Mouse (Mus musculus): ENCODE measurements around the gene Numa1. TPM values are rescaled to one million over a fixed set of nuclear protein-coding genes. Genes with fewer than 3 reads are reported as not detected.
"Not testable (repeated sequence)": the region's sequence is repeated elsewhere in the genome, so short reads cannot be mapped to it uniquely, and the experiment has no call there.

The Numa1 gene
- total RNA-seq, 2 experiments from 2014 or later, result 83.3 to 89.6 TPM

DNA sequence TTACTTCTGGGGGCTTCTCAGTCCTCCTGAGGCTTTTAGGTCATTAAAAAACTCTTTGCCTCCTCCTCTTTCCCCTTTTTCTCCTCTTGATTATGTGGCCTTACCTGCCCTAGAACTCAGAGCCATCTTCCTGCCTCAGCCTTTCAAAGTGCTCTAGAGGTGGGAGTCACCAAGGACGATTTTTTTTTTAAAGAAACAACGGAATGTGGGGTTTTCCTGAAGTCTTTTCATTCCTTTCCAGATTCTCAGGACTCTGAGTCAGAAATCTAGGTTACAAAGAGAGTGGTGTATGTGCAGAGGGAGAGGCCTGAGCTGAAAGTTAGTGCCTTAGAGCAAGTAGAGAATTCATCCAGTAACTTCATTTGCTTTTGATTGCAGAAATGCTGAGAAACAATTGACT is 37.8 kb downstream of the Numa1 start:
- no peak for DNase-seq
- intact Hi-C loops (cut with DNase I), result no loop called here

- no peak for DNase-seq
- intact Hi-C loops (cut with DNase I), result no loop called here
Observed at GRCm38 (mm10) chr7:101973730-101974129, 39.8 kb downstream of the Numa1 start.

- intact Hi-C loops (cut with DNase I), result no loop called here
- DNase-seq, result peak; percentile 39
Observed at GRCm38 (mm10) chr7:101974505-101974904, 40.6 kb downstream of the Numa1 start.

GRCm38 (mm10) chr7:101982735-101983134 is 48.8 kb downstream of the Numa1 start:
- DNase-seq, result no peak
- intact Hi-C loops (cut with DNase I), result no loop called here

GRCm38 (mm10) chr7:101985081-101985480 is 51.2 kb downstream of the Numa1 start:
- intact Hi-C loops (cut with DNase I), result no loop called here
- DNase-seq, result no peak

GRCm38 (mm10) chr7:101994241-101994640 is 60.3 kb downstream of the Numa1 start:
- no peak for DNase-seq
- intact Hi-C loops (cut with DNase I), result loop anchor here (10.0 kb wide), 1 partner anchor 339 kb away; no protein-coding TSS in a partner anchor

GRCm38 (mm10) chr7:101998194-101998927 is 64.5 kb downstream of the Numa1 start:
- intact Hi-C loops (cut with DNase I), result loop anchor here (10.0 kb wide), 1 partner anchor 344 kb away; no protein-coding TSS in a partner anchor
- peak; percentile 93 for DNase-seq

GRCm38 (mm10) chr7:101999461-102000151 is 65.7 kb downstream of the Numa1 start:
- intact Hi-C loops (cut with DNase I), result loop anchor here (10.0 kb wide), 1 partner anchor 345 kb away; no protein-coding TSS in a partner anchor
- DNase-seq, result peak; percentile 60

- DNase-seq, result no peak
- intact Hi-C loops (cut with DNase I), result no loop called here
Observed at GRCm38 (mm10) chr7:102000296-102000695, 66.4 kb downstream of the Numa1 start.

DNA sequence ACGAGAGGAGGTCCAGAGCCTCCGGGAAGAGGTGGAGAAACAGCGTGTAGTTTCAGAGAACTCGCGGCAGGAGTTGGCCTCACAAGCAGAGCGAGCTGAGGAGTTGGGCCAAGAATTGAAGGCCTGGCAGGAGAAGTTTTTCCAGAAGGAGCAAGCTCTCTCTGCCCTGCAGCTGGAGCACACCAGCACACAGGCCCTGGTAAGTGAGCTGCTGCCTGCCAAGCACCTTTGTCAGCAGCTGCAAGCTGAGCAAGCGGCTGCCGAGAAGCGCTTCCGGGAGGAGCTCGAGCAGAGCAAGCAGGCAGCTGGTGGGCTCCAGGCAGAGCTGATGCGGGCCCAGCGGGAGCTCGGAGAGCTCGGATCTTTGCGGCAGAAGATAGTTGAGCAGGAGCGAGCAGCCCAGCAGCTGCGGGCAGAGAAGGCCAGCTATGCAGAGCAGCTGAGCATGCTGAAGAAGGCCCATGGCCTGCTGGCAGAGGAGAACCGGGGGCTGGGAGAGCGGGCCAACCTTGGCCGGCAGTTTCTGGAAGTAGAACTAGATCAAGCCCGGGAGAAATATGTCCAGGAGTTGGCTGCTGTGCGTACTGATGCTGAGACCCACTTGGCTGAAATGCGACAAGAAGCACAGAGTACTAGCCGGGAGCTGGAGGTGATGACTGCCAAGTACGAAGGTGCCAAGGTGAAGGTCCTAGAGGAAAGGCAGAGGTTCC is 67.2 kb downstream of the Numa1 start:
- intact Hi-C loops (cut with DNase I), result no loop called here
- peak; percentile 82 for DNase-seq

GRCm38 (mm10) chr7:102006520-102006919 is 72.6 kb downstream of the Numa1 start:
- no peak for DNase-seq
- intact Hi-C loops (cut with DNase I), result no loop called here

- intact Hi-C loops (cut with DNase I), result no loop called here
- DNase-seq, result no peak
Observed at GRCm38 (mm10) chr7:102011855-102012254, 77.9 kb downstream of the Numa1 start.

GRCm38 (mm10) chr7:102013416-102013815 is 79.5 kb downstream of the Numa1 start:
- no peak for DNase-seq
- intact Hi-C loops (cut with DNase I), result no loop called here

GRCm38 (mm10) chr7:102014995-102015394 is 81.1 kb downstream of the Numa1 start:
- intact Hi-C loops (cut with DNase I), result no loop called here
- no peak for DNase-seq

- no peak for DNase-seq
Observed at GRCm38 (mm10) chr7:102016936-102017335, 83.0 kb downstream of the Numa1 start.

GRCm38 (mm10) chr7:102017452-102017851 is 83.5 kb downstream of the Numa1 start:
- intact Hi-C loops (cut with DNase I), result no loop called here
- no peak for DNase-seq

More at GRCm38 (mm10) chr7:102016936-102017335, 83.0 kb downstream of the Numa1 start:
- intact Hi-C loops (cut with DNase I), result no loop called here

DNA sequence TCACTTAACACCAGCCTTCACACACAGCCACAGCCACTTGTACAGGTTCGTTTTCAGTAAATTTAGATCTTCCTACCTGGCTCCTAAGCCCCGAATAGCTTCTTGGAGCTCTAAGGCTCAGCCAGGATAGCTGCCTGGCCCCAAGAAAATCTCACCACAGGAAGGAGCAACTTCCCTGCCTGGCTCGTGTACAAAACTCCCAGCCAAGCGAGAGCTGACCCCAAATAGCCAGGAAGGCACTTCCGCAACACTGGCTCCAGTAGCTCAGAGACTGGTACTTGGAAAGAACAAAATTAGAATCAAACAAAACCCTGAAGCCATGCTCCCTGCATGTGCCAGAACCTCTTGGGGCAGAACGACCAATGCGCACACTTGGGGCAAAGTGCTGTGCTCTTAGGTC is 84.1 kb downstream of the Numa1 start:
- DNase-seq, result no peak
- intact Hi-C loops (cut with DNase I), result no loop called here

DNA sequence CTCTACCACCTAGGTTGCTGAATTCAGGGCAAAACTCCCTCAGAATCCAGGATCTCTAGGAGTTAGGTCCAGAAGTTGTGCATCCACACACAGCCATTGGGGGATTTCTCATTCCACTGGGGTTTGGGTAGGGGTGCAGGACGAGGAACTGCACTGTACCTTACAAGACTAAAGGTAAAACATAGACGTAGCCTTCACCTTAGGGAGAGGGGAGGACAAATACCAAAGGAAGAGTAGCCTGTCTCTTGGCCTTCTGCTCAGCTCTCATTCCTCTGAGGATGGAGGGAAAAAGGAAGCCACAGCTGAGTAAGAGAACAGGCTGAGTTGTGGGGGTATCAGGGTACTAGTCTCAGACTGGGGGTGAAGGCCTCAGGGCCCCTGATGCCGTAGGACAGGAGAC is 84.7 kb downstream of the Numa1 start, which contains the start of gene Il18bp:
Gene Il18bp, minus strand, starts transcription at position 101 of the 400 bp plus-strand sequence.
- DNase-seq, result no peak
- intact Hi-C loops (cut with DNase I), result no loop called here

- DNase-seq, result no peak
- intact Hi-C loops (cut with DNase I), result no loop called here
Observed at GRCm38 (mm10) chr7:102019362-102019761, 85.5 kb downstream of the Numa1 start.

DNA sequence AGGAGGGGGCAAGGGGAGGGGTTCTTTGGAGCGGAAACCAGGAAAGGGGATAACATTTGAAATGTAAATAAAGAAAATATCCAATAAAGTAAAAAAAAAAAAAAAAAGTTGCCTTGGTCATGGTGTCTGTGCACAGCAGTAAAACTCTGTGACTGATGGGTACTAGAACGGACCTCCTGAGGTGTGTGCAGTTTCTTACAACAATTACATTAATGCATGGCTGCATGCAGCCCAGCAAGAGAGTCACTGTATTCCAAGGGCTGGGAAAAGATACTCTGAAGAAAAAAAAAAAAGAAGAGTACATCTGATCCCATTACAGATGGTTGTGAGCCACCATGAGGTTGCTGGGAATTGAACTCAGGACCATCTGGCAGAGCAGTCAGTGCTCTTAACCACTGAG is 87.0 kb downstream of the Numa1 start:
- DNase-seq; intact Hi-C loops (cut with DNase I): not testable (repeated sequence)

DNA sequence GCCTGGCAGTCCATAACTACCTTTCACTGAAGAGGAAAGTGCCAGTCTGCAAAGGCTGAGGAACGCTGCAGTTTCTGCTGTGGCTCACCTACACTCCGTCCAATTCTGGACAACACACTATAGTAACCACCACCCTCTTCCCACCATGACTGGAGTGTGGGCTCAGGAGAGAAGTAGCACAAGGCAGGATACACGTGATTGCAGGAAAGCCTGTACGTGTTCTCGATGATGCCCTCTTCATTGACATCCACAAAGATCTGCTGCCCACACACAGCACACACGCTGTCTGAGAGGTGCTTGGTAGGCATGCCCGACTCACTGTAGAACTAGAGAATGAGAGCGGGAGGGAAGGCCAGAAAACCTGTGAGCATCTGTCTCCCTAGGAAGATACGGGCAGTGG is 89.9 kb downstream of the Numa1 start:
- intact Hi-C loops (cut with DNase I), result no loop called here
- no peak for DNase-seq

Measured in left cerebral cortex, postnatal 4 days (tissue).